Mouse (Mus musculus) lung, postnatal 36 days (tissue): ENCODE results near the gene P4hb.
"Not testable (repeated sequence)": the region's sequence is repeated elsewhere in the genome, so short reads cannot be mapped to it uniquely, and the experiment has no call there.

Experiments used
- DNase-seq: peaks from one replicate; pipeline ENCODE4 v3.0.0; 2022; ENCODE audit warnings: mixed read lengths

P4hb gene

DNA sequence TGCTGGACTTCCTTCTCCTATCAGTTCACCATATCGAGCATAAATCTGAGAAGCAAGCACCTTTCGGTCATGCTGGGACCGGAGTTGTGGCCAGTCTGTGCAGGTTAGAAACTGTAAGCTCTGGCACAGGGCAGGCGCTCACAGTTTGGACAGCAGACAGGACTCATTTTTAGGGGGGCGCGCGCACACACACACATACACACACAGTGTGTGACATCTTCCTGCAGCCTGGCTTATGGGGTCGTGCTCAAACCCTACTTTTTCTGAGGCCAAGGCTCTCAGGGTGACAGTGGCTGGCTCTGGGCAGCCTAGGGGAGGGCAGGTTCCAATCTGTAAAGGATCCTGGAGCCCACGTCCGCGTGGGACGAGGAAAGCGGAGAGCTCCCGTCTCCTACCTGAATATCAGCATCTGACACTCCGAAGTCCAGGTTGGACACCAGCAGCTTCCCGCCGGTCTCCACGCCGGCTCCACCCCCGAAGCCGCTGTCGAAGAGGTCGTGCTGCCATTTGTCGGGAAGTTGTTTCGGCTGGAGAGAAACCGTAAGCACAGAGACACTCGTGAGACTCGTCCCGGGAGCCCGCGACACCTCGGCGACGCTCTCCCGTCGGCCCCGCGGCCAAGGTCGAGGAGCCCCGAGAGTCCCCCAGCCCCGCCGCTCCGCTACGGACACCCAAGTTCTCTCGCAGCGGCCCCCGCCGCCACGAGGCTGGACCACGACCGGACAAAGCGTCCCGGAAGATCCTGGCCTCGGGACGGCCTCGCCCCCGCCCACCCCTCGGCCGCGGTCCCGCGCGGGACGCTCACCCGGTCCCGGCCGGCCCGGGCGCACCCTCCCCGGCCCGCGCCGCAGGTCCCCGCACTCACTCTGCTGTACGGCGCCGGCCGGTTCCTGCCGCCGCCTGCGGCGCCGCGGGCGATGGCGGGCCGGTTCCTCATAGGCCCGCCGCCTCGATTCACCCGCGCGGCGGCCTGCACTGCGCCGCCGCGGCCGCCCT lies 24.5 kb upstream of the P4hb start:
- no peak for DNase-seq

GRCm38 (mm10) chr11:120588531-120588930 lies 15.5 kb upstream of the P4hb start:
- DNase-seq = no peak

- DNase-seq = no peak
Measured at GRCm38 (mm10) chr11:120583937-120584336, 10.9 kb upstream of the P4hb start.

- DNase-seq = not testable (repeated sequence)
Measured at GRCm38 (mm10) chr11:120582982-120583293, 9.9 kb upstream of the P4hb start.

DNA sequence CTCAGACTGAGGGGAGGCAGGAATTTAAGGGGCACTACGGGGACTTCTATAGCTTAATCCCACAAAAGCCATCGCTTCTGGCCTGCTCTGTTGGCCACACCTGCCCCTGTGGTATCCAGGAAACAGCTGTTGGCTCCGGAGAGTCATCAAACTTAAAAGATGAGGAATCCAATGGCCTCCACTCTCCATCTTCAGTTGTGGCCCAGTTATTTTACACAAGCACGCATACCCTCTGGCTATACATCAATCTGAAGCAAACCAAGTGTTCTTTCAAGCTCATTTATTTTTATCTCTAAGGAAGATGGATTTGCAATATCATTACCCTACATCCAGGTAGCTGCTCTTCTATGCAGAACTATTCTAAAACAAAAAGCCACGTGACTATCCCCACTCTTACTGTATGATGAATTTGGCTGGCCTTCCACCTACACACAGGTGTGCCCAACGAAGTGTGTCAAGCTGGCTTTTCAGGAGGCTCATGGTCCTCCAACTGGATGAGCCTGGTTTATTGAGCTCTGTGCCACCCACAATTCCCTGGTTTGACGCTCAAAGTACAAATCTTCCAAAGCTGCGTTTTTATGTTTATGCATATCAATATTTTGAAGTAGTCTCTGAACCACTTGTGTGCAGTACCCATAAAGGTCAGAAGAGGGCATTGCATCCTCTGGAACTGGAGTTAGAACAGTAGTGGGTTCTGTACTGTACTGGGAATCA lies 9.4 kb upstream of the P4hb start:
- DNase-seq = peak; percentile 84

DNA sequence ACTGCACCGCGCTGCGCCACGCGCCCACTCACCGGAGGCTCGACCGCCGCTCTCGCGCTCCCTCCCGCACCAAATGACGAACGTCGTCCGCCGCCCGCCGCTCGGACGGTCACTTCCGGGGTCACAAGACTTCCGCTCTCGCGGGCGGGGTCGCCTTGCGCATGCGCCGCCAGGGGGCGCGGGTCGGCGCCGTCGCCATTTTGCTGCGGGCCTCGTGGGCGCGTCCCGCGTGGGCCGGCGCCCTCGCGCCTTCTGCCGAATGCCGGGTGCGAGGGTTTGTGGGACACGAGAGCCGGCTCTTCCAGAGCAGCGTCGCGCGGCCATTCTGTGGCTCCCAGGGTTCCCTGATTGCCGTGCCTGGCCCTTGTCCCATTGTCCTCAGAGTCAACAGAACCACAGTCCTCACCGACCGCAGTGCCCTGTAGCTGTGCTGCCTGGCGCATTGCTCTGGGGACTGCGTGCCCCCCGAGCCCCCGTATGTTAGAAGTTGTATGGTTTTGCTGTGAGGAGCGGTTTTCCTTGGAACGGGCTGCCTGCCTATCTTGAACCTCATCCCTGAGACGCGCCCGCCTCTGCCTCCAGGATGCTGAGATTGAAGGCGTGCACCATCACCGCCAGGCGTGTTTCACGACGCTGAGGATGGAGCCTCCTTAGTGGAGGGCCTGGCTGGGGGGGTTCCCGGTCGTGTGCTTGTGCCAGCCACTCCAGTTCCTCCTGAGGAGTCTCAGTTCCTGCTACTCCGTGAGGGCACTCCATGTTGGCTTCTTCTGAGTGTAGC lies 8.6 kb upstream of the P4hb start, which contains the start of gene Arhgdia:
TSS of gene Arhgdia (minus strand) at position 135 of the 778 bp plus-strand sequence.
- DNase-seq = peak; percentile 89

- DNase-seq = peak; percentile 58
Measured at GRCm38 (mm10) chr11:120580871-120581331, 7.8 kb upstream of the P4hb start.

GRCm38 (mm10) chr11:120580190-120580589 lies 7.1 kb upstream of the P4hb start:
- DNase-seq = peak; percentile 67

- DNase-seq = peak; percentile 85
Measured at GRCm38 (mm10) chr11:120579316-120580107, 6.5 kb upstream of the P4hb start.

DNA sequence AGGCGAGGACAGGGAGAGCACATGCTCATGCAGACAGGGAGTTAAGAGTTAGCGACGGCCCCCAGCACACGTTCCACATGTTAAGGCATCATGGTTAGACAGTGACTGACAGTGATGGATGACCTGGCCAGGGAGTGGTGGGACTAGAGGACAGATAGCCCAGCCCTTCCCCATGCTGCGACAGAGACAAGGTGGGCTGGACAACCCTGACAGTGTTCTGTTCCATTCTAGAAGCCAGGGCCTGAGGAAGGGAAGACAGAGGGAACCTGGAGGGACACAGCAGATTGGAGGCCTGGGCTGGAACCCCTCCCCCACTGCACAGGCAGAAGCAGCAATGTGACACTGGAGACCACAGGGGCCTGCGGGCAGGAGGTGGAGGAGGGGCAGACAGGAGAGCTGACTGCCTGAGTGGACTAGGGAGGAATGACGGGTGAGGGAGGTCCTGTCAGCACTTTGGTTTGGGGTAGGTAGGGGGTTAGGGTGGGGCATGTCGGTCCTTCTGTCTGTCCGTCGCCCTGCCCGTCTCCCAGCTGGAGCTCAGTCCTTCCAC lies 5.7 kb upstream of the P4hb start:
- no peak for DNase-seq

GRCm38 (mm10) chr11:120578024-120578693 lies 5.1 kb upstream of the P4hb start:
- no peak for DNase-seq

GRCm38 (mm10) chr11:120577211-120578023 lies 4.4 kb upstream of the P4hb start:
- DNase-seq = no peak

GRCm38 (mm10) chr11:120576365-120576981 lies 3.4 kb upstream of the P4hb start:
- no peak for DNase-seq

DNA sequence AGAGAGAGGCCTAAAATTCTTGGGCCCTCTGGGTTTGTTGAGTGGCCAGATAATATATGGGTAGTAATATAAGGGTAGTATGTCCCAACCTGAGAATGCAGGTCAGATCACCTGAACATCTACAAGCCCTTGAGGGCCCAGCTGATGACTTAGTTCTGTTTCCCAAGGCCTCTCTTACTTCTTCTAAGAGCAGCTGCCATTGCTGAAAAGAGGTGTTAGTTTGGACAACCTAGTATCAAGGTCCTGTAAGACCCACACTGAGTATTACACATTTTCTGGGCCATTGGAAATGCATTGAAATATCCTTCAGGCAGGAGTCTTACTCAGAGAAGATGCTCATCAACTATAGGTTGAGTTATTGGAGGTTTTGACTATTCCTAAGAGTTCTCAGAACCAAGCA lies 2.9 kb upstream of the P4hb start:
- no peak for DNase-seq

DNA sequence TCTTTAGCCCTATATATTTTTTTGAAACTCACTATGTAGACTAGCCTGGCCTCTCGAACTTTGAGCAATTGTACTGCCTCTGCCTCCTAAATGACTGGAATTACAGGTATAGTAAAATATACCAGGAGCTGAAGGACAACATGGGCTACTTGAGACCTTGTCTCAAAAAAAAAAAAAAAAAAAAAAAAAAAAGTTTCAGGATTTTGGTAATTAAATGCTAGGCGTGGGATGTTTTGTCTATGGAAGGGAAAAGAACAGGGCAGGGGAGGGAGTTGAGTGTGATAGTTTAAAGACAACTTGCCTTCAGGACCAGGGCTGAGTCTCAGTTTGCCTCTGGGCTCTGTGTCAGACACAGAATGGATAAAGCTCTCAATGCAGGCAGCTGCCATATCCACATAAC lies 2.0 kb upstream of the P4hb start:
- no peak for DNase-seq

DNA sequence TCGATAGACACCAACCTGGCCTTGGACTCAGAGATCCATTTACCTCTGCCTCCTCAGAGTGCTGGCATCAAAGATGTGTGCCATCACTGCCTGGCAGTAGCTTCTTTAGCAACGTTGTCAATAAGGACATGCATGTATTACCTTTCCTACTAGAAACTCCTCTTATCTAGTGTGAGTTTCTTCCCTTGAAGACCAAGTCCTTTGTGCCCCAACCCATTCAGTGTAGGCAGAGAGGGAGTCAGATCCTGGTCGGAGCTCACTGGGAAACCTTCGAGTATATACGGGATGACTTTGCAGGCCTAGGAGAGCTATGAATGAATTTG lies 1.2 kb upstream of the P4hb start:
- DNase-seq = no peak

GRCm38 (mm10) chr11:120573585-120574277 lies 678 bp upstream of the P4hb start:
- peak; percentile 18 for DNase-seq

DNA sequence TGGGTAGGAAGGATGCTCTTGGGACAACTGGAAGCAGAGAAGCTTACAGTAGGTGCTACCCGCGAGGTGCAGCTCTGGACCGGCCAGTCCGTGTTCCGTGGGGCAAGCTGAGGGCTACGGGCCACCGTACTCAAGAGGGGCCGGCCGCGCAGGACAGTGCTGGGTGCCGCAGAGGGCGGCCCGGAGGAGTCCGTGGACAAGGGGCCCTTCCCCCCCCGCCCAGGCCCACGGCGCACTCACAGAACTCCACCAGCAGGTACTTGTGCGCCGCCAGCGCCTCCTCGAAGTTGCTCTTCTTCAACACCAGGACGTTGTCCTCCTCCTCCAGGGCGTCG lies 669 bp downstream of the P4hb start:
- no peak for DNase-seq

DNA sequence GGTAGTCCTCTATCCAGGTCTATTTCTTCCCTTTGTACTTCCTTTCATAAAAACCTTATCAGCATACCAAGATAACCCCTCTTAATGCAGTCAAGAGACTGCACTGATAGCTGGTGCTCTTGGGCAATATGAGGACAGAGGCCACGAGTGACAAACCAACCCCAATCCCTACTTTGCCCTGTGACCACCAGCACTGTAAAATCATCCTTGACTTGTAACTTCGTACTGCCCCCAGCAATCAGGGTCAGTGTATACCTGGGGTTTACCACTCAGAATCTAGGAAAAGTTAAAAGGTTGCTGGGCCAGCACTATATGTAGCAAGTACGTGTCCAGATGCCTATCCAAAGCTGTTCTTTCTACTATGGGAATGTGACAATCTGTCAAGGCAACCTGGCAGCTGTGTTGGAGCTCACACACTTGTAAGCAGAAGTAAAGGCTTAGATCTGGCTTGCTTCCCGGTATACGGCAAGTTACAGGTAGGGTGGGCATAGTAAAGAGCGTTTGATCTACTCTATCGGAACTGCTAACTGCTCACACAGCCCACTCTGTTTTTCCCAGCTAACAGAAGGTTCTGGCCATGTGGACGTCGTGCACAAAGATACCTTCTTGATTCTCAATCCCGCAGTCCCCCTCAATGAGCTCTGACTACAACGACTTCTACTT lies 1.2 kb downstream of the P4hb start:
- DNase-seq = no peak
